Mouse (Mus musculus): Measurements from ENCODE around the gene Sdc4.

DNA sequence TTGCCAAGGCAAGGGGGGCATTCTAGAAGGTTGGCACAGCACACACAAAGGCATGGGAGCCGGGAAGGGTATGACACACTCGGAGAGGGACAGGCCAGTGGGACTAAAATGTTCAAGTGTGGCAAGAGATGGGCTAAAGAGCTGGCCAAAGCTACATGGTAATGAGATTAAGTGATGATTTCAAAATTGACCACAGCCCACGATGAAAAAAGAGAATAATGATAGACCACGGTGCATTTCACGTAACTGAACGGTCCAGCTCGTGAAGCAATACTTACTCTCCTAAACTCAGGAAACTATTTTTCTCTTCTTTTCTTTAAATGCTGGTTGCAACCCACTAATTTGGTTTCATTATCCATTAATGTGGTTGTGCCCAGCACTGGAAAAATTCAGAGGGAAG is 47.6 kb downstream of the Sdc4 start:
- TF ChIP-seq MAX (IDR thresholded peaks at IDR 0.05; ENCODE audit: low read length) (no peak), CHD1 (IDR thresholded peaks at IDR 0.05; ENCODE audit: low read depth, low read length) (no peak), CTCF (IDR thresholded peaks at IDR 0.05 in 2 of 3, conservative IDR thresholded peaks at IDR 0.05 in 1 of 3; ENCODE audit: control insufficient read depth in 1 of 3, insufficient read depth in 1 of 3, low read depth in 2 of 3, low read length in 3 of 3, poor library complexity in 1 of 3, severe bottlenecking in 1 of 3) (no peak), POLR2A (IDR thresholded peaks at IDR 0.05; ENCODE audit: control insufficient read depth in 1 of 2, insufficient read depth in 1 of 2, low read depth in 1 of 2, low read length in 2 of 2, poor library complexity in 1 of 2) (no peak), TAL1 (IDR thresholded peaks at IDR 0.05; ENCODE audit: low read length) (no peak), RAD21 (IDR thresholded peaks at IDR 0.05; ENCODE audit: low read depth, low read length) (no peak), CHD2 (IDR thresholded peaks at IDR 0.05; ENCODE audit: low read length) (no peak), TCF12 (IDR thresholded peaks at IDR 0.05; ENCODE audit: low read depth, low read length) (no peak), MXI1 (IDR thresholded peaks at IDR 0.05; ENCODE audit: low read depth, low read length) (no peak), POLR2AphosphoS2 (IDR thresholded peaks at IDR 0.05; ENCODE audit: low read length) (no peak), RCOR1 (IDR thresholded peaks at IDR 0.05; ENCODE audit: low read depth, low read length) (no peak), KAT2A (conservative IDR thresholded peaks at IDR 0.05; ENCODE audit: low read depth, low read length) (no peak), SIN3A (IDR thresholded peaks at IDR 0.05; ENCODE audit: low read length) (no peak)

Data from MEL (cell line).